Mouse (Mus musculus): ENCODE measurements around the gene Cdc20b.

- TF ChIP-seq CTCF (IDR thresholded peaks at IDR 0.05 in 2 of 3, conservative IDR thresholded peaks at IDR 0.05 in 1 of 3; ENCODE audit: control insufficient read depth in 1 of 3, insufficient read depth in 1 of 3, low read depth in 2 of 3, low read length in 3 of 3, poor library complexity in 1 of 3, severe bottlenecking in 1 of 3) (no peak), SMC3 (IDR thresholded peaks at IDR 0.05; ENCODE audit: low read depth, low read length) (no peak), TCF12 (IDR thresholded peaks at IDR 0.05; ENCODE audit: low read depth, low read length) (no peak), HCFC1 (IDR thresholded peaks at IDR 0.05; ENCODE audit: low read depth, low read length) (no peak), POLR2A (IDR thresholded peaks at IDR 0.05; ENCODE audit: control insufficient read depth in 1 of 2, insufficient read depth in 1 of 2, low read depth in 1 of 2, low read length in 2 of 2, poor library complexity in 1 of 2) (no peak), GABPA (IDR thresholded peaks at IDR 0.05; ENCODE audit: low read depth, low read length) (no peak)
These were observed 55.6 kb downstream of the Cdc20b start for GRCm38 (mm10) chr13:113090489-113090888.

Measured in MEL (cell line).